Mouse (Mus musculus) forebrain, embryonic 11.5 days (tissue): ENCODE measurements at regions not wholly inside any gene's neighbourhood (a gene's known extent, or its start where the extent isn't known, plus 50 kb on each side); places are given as distances from the start of the nearest gene placed in this dataset.

Experiments used
- ATAC-seq: fragments of 200-750 bp; cut with Nextera tagmentation; replicated peaks from 2 replicates; pipeline ENCODE4 v1.8.0; 2017; ENCODE audit warnings: moderate TSS enrichment; ENCODE audit not compliant: low FRiP score
- DNase-seq: peaks from one replicate; pipeline ENCODE4 v3.0.0-alpha.2; 2017; ENCODE audit warnings: low spot score
- H3K27ac ChIP-seq: fragments of 300-500 bp; sonication (generic); 2 replicates; pipeline ENCODE4 v1.5.1; 2014; ENCODE audit warnings: low read depth, low read length
- H3K27me3 ChIP-seq: fragments of 300-500 bp; sonication (generic); 2 replicates; pipeline ENCODE4 v1.6.1; 2014; ENCODE audit warnings: mild to moderate bottlenecking, low read length, mixed read lengths; ENCODE audit not compliant: control insufficient read depth, insufficient read depth
- H3K36me3 ChIP-seq: fragments of 300-500 bp; sonication (generic); 2 replicates; pipeline ENCODE4 v1.6.1; 2014; ENCODE audit warnings: mild to moderate bottlenecking, low read length, moderate library complexity, mixed read lengths; ENCODE audit not compliant: control insufficient read depth, insufficient read depth
- H3K4me1 ChIP-seq: fragments of 300-500 bp; sonication (generic); replicated peaks from 2 replicates; pipeline ENCODE4 v1.6.1; 2014; ENCODE audit warnings: low read length, mixed read lengths; ENCODE audit not compliant: control insufficient read depth, insufficient read depth
- H3K4me2 ChIP-seq: fragments of 300-500 bp; sonication (generic); 2 replicates; pipeline ENCODE4 v1.6.1; 2014; ENCODE audit warnings: low read depth, mild to moderate bottlenecking, low read length, moderate library complexity, mixed read lengths; ENCODE audit not compliant: severe bottlenecking
- H3K4me3 ChIP-seq: fragments of 300-500 bp; sonication (generic); 2 replicates; pipeline ENCODE4 v1.5.1; 2014; ENCODE audit warnings: low read depth, low read length
- H3K9ac ChIP-seq: fragments of 300-500 bp; sonication (generic); 2 replicates; pipeline ENCODE4 v1.6.1; 2014; ENCODE audit warnings: low read length
- H3K9me3 ChIP-seq: fragments of 300-500 bp; sonication (generic); 2 replicates; pipeline ENCODE4 v1.6.1; 2016; ENCODE audit warnings: low read length, mixed read lengths; ENCODE audit not compliant: control insufficient read depth
- WGBS: fragments of 180-500 bp; shearing (Covaris S2); extraction: QIAGEN DNeasy Blood & Tissue Kit; methylation state at CpG from one replicate; pipeline ENCODE4 v1.1.7; 2014; 5-methylcytosine and 5-hydroxymethylcytosine counted together

DNA sequence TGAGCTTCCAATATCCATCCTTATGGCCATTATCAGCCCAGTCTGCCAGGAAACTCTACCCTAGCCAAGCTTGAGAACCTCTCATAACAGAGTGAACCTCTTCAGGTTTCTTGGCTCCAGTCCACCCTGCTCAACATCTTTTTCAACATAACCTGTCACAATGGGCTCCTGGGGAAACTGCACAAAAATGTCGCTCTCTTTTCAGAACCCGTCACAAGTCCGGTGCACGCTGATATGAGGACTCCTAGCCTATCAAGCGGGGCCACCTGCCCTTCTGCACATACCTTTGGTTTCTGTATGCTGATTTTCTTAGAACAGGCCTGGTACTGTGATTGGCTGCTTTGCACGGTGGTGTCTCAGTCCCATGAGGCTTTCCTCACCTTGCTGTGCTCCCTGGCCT, 216.9 kb downstream of the Pik3r1 start:
- Histone ChIP-seq H3K27ac (no peak overlapping the region), H3K9me3 (no peaks in the 10 kb centered on the region), H3K36me3 (no peaks in the 10 kb centered on the region), H3K27me3 (no peaks in the 10 kb centered on the region), H3K9ac (no peak overlapping the region), H3K4me3 (no peak overlapping the region), H3K4me1 (no peaks in the 10 kb centered on the region), H3K4me2 (no peak overlapping the region)
- no peak for DNase-seq
- 90% methylated on average over 6 of the region's 6 CpGs for WGBS
- ATAC-seq, result no peak

DNA sequence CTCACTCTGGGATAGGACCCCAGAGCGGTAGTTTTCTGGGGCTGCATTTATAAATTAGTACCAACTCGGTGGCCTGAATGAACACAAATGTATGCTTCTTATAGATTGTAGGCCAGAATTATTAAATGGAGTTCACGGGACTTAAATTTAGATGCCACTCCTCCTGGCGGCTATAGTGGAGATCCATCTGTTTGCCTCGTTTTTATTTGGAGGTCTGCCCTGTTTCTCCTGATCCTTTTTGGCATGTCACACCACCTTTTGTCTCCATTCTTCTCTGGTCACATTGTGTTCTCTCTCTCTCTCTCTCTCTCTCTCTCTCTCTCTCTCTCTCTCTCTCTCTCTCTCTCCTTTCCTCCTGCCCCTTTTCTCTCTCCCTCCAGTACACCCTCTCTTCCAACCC, 217.5 kb downstream of the Pik3r1 start:
- no peaks in the 10 kb centered on the region for H3K36me3 ChIP-seq
- DNase-seq (no peak), ATAC-seq (no peak)
- H3K4me3 ChIP-seq, result no peak overlapping the region
- 80% methylated on average over 5 of the region's 5 CpGs for WGBS
- H3K9me3 ChIP-seq, result no peaks in the 10 kb centered on the region
- H3K9ac ChIP-seq, result no peak overlapping the region
- no peaks in the 10 kb centered on the region for H3K27me3 ChIP-seq
- no peak overlapping the region for H3K4me2 ChIP-seq
- H3K4me1 ChIP-seq, result peaks cover 3% of the 10 kb centered on the region; the same call in 1 of the 2 replicates
- H3K27ac ChIP-seq, result no peak overlapping the region

DNA sequence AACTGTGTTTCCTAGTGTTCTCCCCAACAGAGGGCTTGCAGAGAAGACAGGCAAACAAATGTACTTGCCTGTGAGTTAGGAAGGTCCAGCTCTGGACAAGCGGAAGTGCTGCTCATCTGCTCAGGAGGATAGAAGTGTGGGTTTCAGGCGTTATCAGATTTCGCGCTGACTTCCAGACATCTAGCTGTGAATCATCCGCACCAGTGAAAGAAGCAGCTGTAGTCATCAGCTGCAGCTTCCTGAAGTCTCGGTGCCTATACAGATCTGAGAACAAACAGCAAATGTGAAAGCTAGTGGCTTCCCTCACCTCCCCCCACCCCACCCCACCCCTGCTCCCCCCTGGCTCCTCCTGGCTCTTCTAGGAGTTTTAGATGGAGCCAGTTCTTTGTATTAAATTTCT, 220.1 kb downstream of the Pik3r1 start:
- no peak overlapping the region for H3K27ac ChIP-seq
- H3K4me2 ChIP-seq, result no peak overlapping the region
- WGBS, result 64% methylated on average over 6 of the region's 6 CpGs
- no peaks in the 10 kb centered on the region for H3K9me3 ChIP-seq
- peaks cover 3% of the 10 kb centered on the region; the same call in 1 of the 2 replicates for H3K4me1 ChIP-seq
- ATAC-seq (no peak), DNase-seq (no peak)
- no peak overlapping the region for H3K4me3 ChIP-seq
- H3K9ac ChIP-seq, result no peak overlapping the region
- H3K27me3 ChIP-seq, result no peaks in the 10 kb centered on the region
- H3K36me3 ChIP-seq, result no peaks in the 10 kb centered on the region

DNA sequence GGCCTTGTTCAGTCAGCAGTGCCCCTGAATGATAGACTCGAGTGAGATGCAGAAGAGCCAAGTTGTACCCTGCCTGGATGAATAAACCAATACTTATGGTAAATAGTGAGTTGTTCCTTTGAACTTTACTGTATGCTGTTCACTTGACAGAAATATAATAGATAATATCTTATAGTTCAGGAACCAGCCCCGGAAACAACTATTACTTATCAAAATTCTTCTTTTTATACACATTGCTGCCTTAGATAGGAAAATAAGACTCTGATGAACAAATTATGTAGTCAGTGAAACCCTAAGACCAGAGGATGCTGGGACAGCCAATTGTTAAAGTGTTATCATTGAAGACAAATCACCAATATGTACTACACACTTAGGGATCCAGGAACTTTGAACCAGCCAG, 220.7 kb downstream of the Pik3r1 start:
- peaks cover 3% of the 10 kb centered on the region; the same call in 1 of the 2 replicates for H3K4me1 ChIP-seq
- DNase-seq (no peak), ATAC-seq (no peak)
- H3K27ac ChIP-seq, result no peak overlapping the region
- H3K4me3 ChIP-seq, result no peak overlapping the region
- no peak overlapping the region for H3K4me2 ChIP-seq
- 88% methylated on average over 2 of the region's 2 CpGs for WGBS
- no peaks in the 10 kb centered on the region for H3K36me3 ChIP-seq
- H3K9ac ChIP-seq, result no peak overlapping the region
- H3K27me3 ChIP-seq, result no peaks in the 10 kb centered on the region
- no peaks in the 10 kb centered on the region for H3K9me3 ChIP-seq

DNA sequence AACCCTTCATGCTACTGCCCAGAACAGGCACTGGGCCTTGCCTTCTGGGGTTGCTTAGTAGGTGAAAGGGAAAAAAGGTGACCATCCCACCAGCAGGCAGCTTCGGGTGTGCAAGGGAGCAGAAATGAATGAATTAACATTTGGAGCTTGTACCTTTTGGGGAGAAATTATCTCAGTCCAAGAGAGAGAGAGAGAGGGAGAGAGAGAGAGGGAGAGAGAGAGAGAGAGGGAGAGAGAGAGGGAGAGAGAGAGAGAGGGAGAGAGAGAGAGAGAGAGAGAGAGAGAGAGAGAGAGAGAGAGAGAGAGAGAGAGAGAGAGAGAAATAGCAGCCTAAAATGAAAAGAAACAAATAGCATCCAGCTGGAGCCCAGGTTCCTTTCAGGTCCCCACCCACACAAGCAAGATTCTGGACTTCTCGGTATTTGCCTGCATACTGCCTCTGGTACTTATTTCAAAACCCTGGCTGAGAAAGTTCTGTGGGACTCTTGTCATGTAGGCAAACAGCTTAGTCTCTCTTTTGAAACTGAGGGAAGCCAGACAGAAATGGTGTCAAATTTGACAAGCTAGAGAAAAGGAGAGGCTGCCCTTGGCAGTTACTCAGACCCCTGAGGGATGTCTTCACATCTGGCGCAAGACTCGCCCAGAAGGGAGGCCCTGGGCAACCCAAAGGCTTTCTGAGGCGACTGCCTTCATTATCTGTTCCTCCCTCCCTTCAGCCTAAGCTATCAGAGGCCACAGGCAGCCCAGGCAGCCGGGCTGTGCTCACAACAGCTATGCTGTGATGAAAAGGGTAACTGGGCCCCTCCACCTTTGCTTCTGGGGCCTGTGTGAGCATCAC, 222.5 kb downstream of the Pik3r1 start:
- ATAC-seq (peak; percentile 60), DNase-seq (no peak)
- Histone ChIP-seq H3K27me3 (no peaks in the 10 kb centered on the region), H3K9ac (no peak overlapping the region), H3K4me3 (no peak overlapping the region), H3K9me3 (no peaks in the 10 kb centered on the region), H3K4me1 (peaks cover 3% of the 10 kb centered on the region; the same call in 1 of the 2 replicates), H3K36me3 (no peaks in the 10 kb centered on the region), H3K27ac (no peak overlapping the region), H3K4me2 (no peak overlapping the region)
- WGBS, result 43% methylated on average over 6 of the region's 6 CpGs

DNA sequence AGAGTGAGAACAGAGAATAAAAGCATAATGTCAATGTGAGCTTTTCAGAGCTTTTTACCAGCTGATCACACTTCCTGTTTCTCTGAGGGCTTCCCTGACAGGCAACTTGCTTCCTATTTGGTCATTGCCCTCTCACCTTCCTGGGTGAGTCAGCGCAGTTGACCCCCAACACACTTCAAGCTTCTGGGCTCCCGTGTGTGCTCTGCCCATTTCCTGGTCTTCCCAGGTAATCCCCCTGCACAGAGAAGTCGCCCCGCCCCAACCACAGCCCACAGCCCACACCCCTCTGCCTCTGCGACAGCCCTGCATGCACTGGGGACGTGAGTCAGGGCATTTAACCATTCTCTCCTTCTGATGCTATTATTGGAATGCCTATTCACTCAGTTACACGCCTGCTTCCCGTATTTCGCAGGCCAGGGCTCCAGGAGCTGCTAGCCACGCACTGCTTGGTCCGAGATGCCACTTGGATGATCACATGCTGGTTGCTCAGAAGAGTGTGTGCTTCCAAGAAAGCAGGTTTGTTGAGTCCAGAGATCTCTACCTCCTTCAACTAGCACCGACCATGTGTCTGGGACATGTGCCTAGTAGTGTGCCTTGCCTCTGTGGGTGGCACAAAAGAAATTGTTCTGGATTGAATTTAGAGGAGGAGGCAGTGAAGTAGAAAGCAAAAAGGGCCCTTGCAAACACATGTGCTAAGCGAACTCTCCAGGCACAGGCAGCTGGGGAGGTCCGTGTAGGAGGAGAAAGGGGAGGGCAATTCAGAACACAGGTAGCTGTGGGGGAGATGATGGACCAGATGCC, 227.4 kb downstream of the Pik3r1 start:
- 46% methylated on average over 14 of the region's 14 CpGs for WGBS
- H3K27me3 ChIP-seq, result no peaks in the 10 kb centered on the region
- no peak overlapping the region for H3K4me2 ChIP-seq
- no peak overlapping the region for H3K27ac ChIP-seq
- H3K36me3 ChIP-seq, result no peaks in the 10 kb centered on the region
- H3K9ac ChIP-seq, result no peak overlapping the region
- ATAC-seq (0 out of 2 replicates have a peak, but pooled peaks have one; percentile 42), DNase-seq (no peak)
- H3K4me1 ChIP-seq, result no peaks in the 10 kb centered on the region
- no peaks in the 10 kb centered on the region for H3K9me3 ChIP-seq
- no peak overlapping the region for H3K4me3 ChIP-seq

DNA sequence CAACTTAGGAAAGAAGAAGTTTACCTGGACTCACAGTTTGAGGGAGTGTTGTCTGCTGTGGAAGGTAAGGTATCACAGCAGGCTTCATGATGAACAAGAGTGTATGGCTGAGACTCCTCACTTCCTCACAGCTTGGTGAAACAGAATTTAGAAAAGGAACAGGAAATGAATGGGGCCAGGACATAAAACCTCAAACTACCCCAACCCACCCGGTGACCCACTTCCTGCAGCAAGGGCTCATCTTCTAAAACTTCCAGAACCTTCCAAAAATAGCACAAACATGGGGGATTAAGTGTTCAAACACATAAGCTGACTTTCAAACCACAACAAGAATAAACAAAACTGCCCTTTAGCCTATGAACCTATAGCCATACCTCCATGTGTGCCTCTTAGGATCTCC, 229.9 kb downstream of the Pik3r1 start:
- Histone ChIP-seq H3K27me3 (no peaks in the 10 kb centered on the region), H3K4me1 (no peaks in the 10 kb centered on the region; the same call in 1 of the 2 replicates), H3K27ac (no peak overlapping the region), H3K4me2 (no peak overlapping the region), H3K9me3 (no peaks in the 10 kb centered on the region), H3K9ac (no peak overlapping the region), H3K36me3 (no peaks in the 10 kb centered on the region), H3K4me3 (no peak overlapping the region)
- WGBS, result 89% methylated on average over 1 of the region's 1 CpGs
- no peak for ATAC-seq
- no peak for DNase-seq

DNA sequence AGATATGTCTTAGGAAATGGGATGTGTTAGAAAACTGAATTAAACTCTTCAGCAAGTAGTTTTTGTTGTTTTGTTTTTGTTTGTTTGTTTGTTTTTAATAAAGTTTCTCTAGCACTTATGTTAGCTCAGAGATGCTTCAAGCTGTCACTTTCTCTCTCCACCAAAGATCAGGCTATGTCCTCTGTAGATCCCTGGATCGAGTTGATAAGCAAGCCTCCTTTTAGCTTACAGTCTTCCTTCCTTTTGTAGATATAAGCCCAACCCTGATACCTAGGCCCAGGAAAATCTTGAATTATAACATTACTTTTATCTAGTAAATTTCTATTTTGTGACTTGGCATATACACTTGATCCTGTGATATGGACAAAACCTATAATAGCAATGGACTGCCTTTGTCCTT, 232.0 kb downstream of the Pik3r1 start:
- 80% methylated on average over 1 of the region's 1 CpGs for WGBS
- Histone ChIP-seq H3K9me3 (no peaks in the 10 kb centered on the region), H3K9ac (no peak overlapping the region), H3K4me3 (no peak overlapping the region), H3K4me2 (no peak overlapping the region), H3K36me3 (no peaks in the 10 kb centered on the region), H3K4me1 (no peaks in the 10 kb centered on the region; the same call in 1 of the 2 replicates), H3K27me3 (no peaks in the 10 kb centered on the region), H3K27ac (no peak overlapping the region)
- DNase-seq (no peak), ATAC-seq (no peak)
